Mouse (Mus musculus) small intestine, adult 2 months (tissue): ENCODE data around the gene Csk.

Experiments
- CTCF ChIP-seq: fragments of 200-500 bp; IDR thresholded peaks from 2 replicates; pipeline ENCODE4 v1.5.1; 2012; ENCODE audit warnings: low read depth, mild to moderate bottlenecking, control low read depth, inconsistent platforms, low read length, moderate library complexity, mixed read lengths; ENCODE audit not compliant: insufficient replicate concordance, insufficient read length; ENCODE audit errors: extremely low read depth
- POLR2A ChIP-seq: fragments of 200-500 bp; IDR thresholded peaks from 2 replicates; pipeline ENCODE4 v1.6.1; 2012; ENCODE audit warnings: low read depth, mild to moderate bottlenecking, control low read depth, inconsistent platforms, low read length, moderate library complexity

GRCm38 (mm10) chr9:57650786-57651311 lies 2.6 kb downstream of the Csk start:
- TF ChIP-seq CTCF (no peak), POLR2A (0 out of 2 replicates have a peak, but pooled peaks have one; percentile 18)
